Mouse (Mus musculus) stomach, embryonic 14.5 days (tissue): Measurements from ENCODE around the gene Alpk1. TPM values are rescaled to one million over a fixed set of nuclear protein-coding genes. Genes with fewer than 3 reads are reported as not detected.

ENCODE experiments used
- ATAC-seq: fragments of 200-750 bp; cut with Nextera tagmentation; 2 replicates; pipeline ENCODE4 v1.8.0; 2017; ENCODE audit warnings: low read depth, moderate TSS enrichment; ENCODE audit not compliant: insufficient number of reproducible peaks, insufficient read depth, low FRiP score
- H3K27ac ChIP-seq: fragments of 300-500 bp; sonication (generic); 2 replicates; pipeline ENCODE4 v1.5.1; 2014; ENCODE audit warnings: mild to moderate bottlenecking, low read length, moderate library complexity, mixed read lengths
- H3K27me3 ChIP-seq: fragments of 300-500 bp; sonication (generic); 2 replicates; pipeline ENCODE4 v1.6.1; 2014; ENCODE audit warnings: low read length, control low read depth, mixed read lengths; ENCODE audit not compliant: control insufficient read depth, insufficient read depth
- H3K36me3 ChIP-seq: fragments of 300-500 bp; sonication (generic); 2 replicates; pipeline ENCODE4 v1.6.1; 2014; ENCODE audit warnings: mild to moderate bottlenecking, control low read depth, low read length, moderate library complexity, mixed read lengths; ENCODE audit not compliant: control insufficient read depth, insufficient read depth
- H3K4me1 ChIP-seq: fragments of 300-500 bp; sonication (generic); 2 replicates; pipeline ENCODE4 v1.6.1; 2014; ENCODE audit warnings: low read length, control low read depth, mixed read lengths; ENCODE audit not compliant: control insufficient read depth, insufficient read depth
- H3K4me2 ChIP-seq: fragments of 300-500 bp; sonication (generic); replicated peaks from 2 replicates; pipeline ENCODE4 v1.6.1; 2014; ENCODE audit warnings: low read depth, low read length, control low read depth
- H3K4me3 ChIP-seq: fragments of 300-500 bp; sonication (generic); 2 replicates; pipeline ENCODE4 v1.5.1; 2014; ENCODE audit warnings: low read depth, low read length, control low read depth
- H3K9ac ChIP-seq: fragments of 300-500 bp; sonication (generic); replicated peaks from 2 replicates; pipeline ENCODE4 v1.6.1; 2014; ENCODE audit warnings: low read depth, mild to moderate bottlenecking, control low read depth, low read length, moderate library complexity, mixed read lengths
- H3K9me3 ChIP-seq: fragments of 300-500 bp; sonication (generic); 2 replicates; pipeline ENCODE4 v1.6.1; 2016; ENCODE audit warnings: low read depth, low read length, control low read depth; ENCODE audit not compliant: control insufficient read depth
- WGBS: fragments of 180-500 bp; shearing (Covaris S2); extraction: QIAGEN DNeasy Blood & Tissue Kit; methylation state at CpG from one replicate; pipeline ENCODE4 v1.1.7; 2014; 5-methylcytosine and 5-hydroxymethylcytosine counted together
- polyA plus RNA-seq: library from polyadenylated mRNA; unstranded; fragments of >200 nt; fragmentation: Nextera tagmentation; extraction: Ambion mirVana; gene quantifications from 2 replicates; pipeline ENCODE4 v1.2.1, GENCODE M21; 2014

Gene Alpk1
- polyA plus RNA-seq, result 2.9 and 3.5 TPM in 2 replicates

DNA sequence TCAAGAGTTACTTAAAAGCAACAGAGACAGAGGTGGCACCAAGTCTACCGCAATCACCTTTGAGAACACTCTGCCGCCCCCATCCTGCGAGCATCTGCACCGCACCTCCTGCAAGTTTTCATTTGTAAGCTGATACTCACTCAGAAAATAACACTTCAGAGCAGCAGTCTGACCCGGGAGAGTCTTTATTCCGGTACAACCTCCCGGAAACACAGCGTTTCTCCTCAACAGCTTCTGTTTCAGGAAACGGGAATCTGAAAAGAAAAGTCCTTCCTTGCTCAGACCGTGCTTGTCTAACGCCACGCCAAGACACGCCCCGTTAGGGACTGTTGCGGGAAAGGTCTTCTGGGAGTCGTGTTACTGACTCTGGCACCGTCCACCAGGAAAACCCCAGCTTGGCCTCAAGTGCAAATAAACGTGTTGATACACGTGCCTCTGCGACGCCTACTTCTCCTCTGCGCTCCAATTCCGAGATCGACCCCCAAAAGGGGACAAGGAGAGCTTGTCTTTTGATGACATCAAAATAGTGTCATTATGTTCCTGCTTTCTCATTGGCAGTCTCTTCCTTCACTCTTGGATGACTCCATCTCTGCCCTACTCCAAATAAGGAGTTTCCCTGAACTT lies at the start of gene Alpk1:
TSS of gene Alpk1 (minus strand) at position 507 of the 624 bp plus-strand sequence.
- no peaks in the 10 kb centered on the region for H3K9me3 ChIP-seq

DNA sequence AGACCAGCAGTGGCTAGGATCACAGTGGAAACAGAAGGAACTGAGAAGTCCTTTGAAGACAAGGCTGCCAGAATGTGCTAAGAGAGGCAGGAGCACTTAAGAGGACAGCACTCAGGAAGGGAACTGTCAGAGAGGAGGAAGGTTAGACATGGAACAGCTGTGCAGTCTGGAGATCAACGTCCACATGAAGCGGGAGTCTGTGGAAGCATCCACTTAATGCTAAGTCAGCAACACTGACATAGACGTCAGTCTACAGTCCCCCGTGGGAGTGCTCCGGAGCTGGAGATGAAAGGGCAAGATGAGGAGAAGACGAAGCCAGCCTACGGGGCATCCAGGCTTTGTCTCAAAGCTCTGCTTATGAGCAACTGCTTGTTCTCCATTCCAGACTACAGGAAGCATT lies 46.8 kb upstream of the Alpk1 start:
- peak; percentile 82; the same call in 1 of the 2 replicates for ATAC-seq
- H3K4me2 ChIP-seq, result 0 out of 2 replicates have a peak overlapping the region, but pooled peaks have one; percentile 2
- H3K27ac ChIP-seq, result peak overlapping the region; percentile 40; the same call in 1 of the 2 replicates

More for the DNA sequence above, at the start of gene Alpk1:
- Histone ChIP-seq H3K4me3 (peak within 1 kb of the TSS; percentile 43), H3K4me1 (no peaks in the 10 kb centered on the region), H3K27me3 (no peaks in the 10 kb centered on the region), H3K4me2 (peak within 1 kb of the TSS; percentile 55), H3K36me3 (no peaks in the 10 kb centered on the region), H3K27ac (peak within 1 kb of the TSS; percentile 12; the same call in 1 of the 2 replicates), H3K9ac (no peak within 1 kb of the TSS)
- WGBS, result under 1% methylated on average over 24 of the region's 24 CpGs
- peak; percentile 86; the same call in 1 of the 2 replicates for ATAC-seq

DNA sequence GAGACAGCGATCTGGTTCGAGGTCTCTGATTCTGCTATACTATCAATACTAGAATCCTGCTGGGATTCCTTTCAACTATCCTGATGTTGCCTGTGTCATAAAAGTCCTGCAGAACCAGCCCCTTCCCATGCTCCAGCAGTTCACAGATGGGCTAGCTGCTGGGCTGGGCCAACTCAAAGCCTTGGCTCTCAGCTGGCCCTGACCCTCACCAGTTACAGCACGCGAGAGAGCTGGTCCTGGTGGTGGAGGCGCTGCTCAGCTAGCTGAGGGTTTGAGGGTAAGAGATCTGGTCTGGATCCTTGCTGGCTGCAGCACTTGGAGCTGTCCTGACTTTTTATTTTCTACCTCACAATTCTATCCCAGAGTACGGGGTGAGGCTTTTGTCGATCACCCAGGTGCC lies 46.2 kb upstream of the Alpk1 start:
- Histone ChIP-seq H3K27ac (peak overlapping the region; percentile 40; the same call in 1 of the 2 replicates), H3K4me3 (no peak overlapping the region), H3K4me2 (no peak overlapping the region), H3K36me3 (peaks cover 2% of the 10 kb centered on the region), H3K9ac (no peak overlapping the region), H3K9me3 (no peaks in the 10 kb centered on the region), H3K4me1 (peaks cover 22% of the 10 kb centered on the region), H3K27me3 (no peaks in the 10 kb centered on the region)
- 64% methylated on average over 7 of the region's 7 CpGs for WGBS
- no peak for ATAC-seq

More for the DNA sequence above, 46.8 kb upstream of the Alpk1 start:
- Histone ChIP-seq H3K36me3 (no peaks in the 10 kb centered on the region), H3K4me3 (no peak overlapping the region), H3K9me3 (no peaks in the 10 kb centered on the region), H3K9ac (no peak overlapping the region), H3K27me3 (no peaks in the 10 kb centered on the region), H3K4me1 (peaks cover 22% of the 10 kb centered on the region)
- 21% methylated on average over 7 of the region's 7 CpGs for WGBS

DNA sequence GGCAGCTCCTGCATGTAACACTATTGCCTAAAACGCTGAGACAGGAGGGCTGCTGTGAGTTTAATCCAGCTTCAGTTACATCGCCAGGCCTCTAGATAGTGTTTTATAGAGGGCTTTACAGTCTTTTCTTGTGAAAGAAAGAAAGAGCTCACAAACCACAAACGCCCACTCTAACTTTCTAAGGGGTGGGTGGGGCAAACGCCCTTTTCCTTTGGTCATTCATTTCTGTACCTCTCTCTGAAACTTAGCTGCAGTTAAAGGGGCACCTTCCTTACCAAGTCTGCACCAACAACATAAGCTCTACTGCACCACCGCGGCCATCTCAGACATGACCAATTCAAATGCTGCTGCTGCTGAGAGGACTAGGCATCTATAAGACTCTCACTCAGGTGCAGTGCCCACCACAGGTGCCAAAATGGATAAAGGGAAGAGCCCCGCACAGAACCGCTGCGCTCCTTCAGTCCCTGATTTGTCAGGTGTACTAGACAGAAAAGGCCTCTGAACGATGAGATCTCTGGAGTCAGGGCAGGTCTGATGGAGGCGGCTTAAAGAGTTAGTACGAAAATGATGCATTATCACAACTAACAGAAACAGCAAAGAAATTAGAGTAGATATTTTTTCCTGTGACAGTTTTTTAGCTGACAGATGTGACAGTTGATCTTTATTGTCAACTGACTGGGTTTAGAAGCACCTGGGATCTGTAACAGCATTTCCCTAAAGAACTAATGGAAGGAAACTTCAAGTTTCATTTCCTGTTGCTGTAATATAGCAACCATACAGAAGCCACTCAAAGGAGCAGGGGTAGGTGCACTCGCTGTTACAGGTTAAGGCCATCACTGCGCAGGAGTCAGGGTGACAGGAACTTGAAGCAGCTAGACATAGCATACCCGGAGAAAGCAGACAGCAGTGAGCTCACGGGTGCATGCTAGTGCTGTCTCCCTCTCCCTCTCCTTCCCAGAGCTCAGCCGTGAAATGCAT lies 43.8 kb upstream of the Alpk1 start:
- H3K27me3 ChIP-seq, result no peaks in the 10 kb centered on the region
- 78% methylated on average over 17 of the region's 17 CpGs for WGBS
- no peak for ATAC-seq
- no peak overlapping the region for H3K4me2 ChIP-seq
- H3K27ac ChIP-seq, result no peak overlapping the region
- H3K9ac ChIP-seq, result no peak overlapping the region
- no peaks in the 10 kb centered on the region for H3K9me3 ChIP-seq
- peaks cover 13% of the 10 kb centered on the region for H3K36me3 ChIP-seq
- H3K4me3 ChIP-seq, result no peak overlapping the region
- peaks cover 20% of the 10 kb centered on the region for H3K4me1 ChIP-seq

DNA sequence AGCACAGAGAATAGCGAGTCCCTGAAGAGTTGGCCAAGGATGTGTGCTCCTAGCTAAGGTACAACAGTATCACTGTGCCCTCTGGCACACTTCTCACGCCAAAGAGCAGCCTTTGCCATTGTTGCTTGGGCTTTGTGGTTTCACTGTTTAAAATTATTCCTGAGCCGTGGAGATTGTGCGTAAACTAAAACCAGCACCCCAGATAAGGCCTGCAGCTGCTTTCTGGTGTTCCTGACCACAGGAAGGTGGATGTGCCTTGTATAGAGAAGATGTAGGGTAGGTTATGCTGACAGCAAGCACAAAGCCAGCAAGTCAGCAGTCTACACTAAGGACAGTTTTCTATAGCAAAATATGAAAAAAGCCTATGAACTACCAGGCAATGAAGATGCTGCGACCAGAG lies 40.9 kb upstream of the Alpk1 start:
- Histone ChIP-seq H3K4me3 (no peak overlapping the region), H3K36me3 (peaks cover 19% of the 10 kb centered on the region), H3K4me1 (peaks cover 7% of the 10 kb centered on the region), H3K4me2 (no peak overlapping the region), H3K9me3 (no peaks in the 10 kb centered on the region), H3K27me3 (no peaks in the 10 kb centered on the region), H3K27ac (no peak overlapping the region), H3K9ac (no peak overlapping the region)
- no peak for ATAC-seq
- WGBS, result 77% methylated on average over 5 of the region's 5 CpGs

DNA sequence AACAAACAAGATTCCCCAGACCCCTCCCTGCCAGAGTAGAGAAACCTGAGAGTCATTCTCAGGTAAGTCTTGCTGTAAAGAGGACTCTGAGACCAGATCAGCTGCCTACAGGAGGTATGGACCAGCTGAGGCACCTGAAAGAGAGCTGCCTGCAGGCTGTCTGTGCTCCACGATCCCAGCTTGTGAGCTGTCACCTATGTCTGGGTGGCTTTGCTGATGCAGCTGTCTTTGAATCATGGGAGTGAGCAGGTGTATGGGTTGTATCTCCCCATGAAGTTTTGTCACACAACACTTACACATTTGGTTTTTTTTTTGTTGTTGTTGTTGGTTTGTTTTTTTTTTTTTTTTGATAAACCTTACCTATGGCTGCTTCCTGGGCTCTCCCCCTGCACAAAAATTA lies 40.1 kb upstream of the Alpk1 start:
- no peaks in the 10 kb centered on the region for H3K27me3 ChIP-seq
- 77% methylated on average over 1 of the region's 1 CpGs for WGBS
- no peak overlapping the region for H3K27ac ChIP-seq
- H3K9me3 ChIP-seq, result no peaks in the 10 kb centered on the region
- no peak overlapping the region for H3K4me3 ChIP-seq
- H3K4me1 ChIP-seq, result peaks cover 2% of the 10 kb centered on the region; the same call in 1 of the 2 replicates
- no peak for ATAC-seq
- H3K36me3 ChIP-seq, result peaks cover 19% of the 10 kb centered on the region
- no peak overlapping the region for H3K9ac ChIP-seq
- H3K4me2 ChIP-seq, result no peak overlapping the region

DNA sequence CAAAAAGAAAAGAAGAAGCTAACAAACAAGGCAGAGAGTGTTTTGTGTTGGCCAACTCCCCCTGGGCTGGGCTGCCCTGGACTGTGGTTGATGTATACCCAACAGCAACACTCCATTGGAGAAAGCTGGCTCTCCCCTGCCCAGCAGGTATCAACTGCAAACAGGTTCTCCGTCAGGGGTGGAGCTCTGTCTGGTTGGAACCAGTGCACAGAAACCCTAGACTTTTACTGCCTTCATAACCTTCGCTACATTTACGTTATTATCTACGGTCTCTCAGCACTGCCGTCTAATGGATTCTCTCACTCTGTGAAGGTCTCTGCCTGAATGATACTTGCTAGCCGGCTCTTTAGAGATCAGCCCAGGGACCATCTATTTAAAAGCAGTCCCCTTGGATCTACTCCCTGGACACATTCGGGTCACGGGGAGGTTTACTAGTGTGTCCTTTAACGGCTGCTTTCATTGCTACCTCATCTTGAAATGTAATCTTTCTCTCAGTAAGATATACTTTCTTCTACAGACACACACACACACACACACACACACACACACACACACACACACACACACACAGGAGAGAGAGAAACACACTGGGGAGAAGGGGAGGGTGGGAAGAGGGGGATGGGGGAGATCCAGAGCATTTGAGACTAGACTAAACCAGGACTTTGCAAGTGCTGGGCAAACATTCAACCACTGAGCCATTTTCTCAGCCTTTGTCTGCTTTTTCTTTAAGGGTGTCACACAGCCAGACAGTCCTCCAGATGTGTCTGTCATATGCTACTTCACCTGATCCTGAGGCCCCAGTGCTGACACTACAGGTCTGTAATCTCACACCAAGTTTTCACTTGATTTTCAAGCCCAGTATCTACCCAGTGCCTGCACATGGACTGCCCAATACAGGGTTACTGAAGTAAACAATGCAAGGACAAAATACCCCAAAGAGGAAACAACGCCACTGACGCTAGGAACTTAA lies 38.7 kb upstream of the Alpk1 start:
- Histone ChIP-seq H3K4me1 (no peaks in the 10 kb centered on the region), H3K27me3 (no peaks in the 10 kb centered on the region), H3K36me3 (peaks cover 19% of the 10 kb centered on the region), H3K9me3 (no peaks in the 10 kb centered on the region), H3K27ac (no peak overlapping the region), H3K4me3 (no peak overlapping the region), H3K9ac (no peak overlapping the region), H3K4me2 (no peak overlapping the region)
- WGBS, result 61% methylated on average over 11 of the region's 11 CpGs
- ATAC-seq, result no peak
